Comparison of ENCODE assay signal across 18 mouse cellular contexts in the genomic region with DNA sequence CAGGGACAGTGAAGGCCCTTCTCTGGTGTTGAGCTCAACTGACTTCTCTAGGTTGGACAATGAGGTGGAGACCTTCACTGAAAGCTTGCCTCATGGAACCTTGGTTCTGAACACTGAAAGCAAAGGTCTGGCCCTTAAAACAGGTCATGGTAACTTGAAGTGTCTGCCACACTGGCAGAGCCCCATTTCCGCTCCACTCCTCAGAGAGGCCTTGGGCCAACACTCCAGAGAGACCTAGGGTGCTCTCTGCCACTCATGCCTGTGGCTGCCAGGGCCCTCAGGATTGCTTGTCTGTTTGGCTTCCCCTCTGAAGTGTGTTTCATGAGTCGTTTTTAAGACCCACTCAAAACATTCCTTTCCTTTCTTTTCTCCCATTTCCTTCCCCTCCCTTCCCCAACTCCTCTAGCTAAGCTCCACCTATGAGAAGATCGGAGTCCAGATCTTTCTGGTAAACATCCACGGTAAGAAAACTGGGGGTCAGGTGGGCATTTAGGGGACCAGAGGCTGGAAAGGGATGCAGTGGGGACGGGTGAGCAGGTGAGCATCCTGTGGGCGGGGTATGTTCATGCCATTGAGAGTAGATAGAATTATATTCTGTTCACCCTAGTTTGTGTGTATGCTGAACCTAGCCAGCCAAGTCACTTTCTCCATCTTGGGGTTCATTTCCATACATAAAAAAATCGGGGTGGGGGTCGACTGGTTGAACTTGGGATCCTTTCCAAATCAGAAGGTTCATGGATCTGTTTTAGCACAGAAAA. TPM values are rescaled to one million over a fixed set of nuclear protein-coding genes. Genes with fewer than 3 reads are reported as not detected.
A peak's percentile ranks its signal among the peaks of the same experiment; 100 is the strongest.
DNase-seq lines count a peak whose midpoint lies in the region; ATAC-seq lines count a peak whose summit lies in the region.
"Had no signal": no experiment of that assay in that cellular context is flagged by ENCODE, and none has a peak within 500 bp of the region (broad histone marks: within the 10 kb centered on the region; RNA-seq: fewer than 3 reads in every experiment).

No protein-coding gene starts in this region.

- 59% methylated on average over 8 of the region's 8 CpGs for WGBS in heart, embryonic 10.5 days
- WGBS in limb, embryonic 10.5 days, result 73% methylated on average over 8 of the region's 8 CpGs

- no peaks in the 10 kb centered on the region for H3K36me3 ChIP-seq in heart, embryonic 10.5 days
- H3K36me3 ChIP-seq in limb, embryonic 10.5 days, result no peaks in the 10 kb centered on the region
- H3K36me3 ChIP-seq: embryonic facial prominence, embryonic 12.5 days; G1E; hindbrain, embryonic 15.5 days had no signal

- peak; percentile 61 for DNase-seq in heart, embryonic 10.5 days (ENCODE audit: low spot score)
- DNase-seq in heart, adult 18-20 months, result no peak
- DNase-seq in adrenal gland, postnatal 14 days, result peak; percentile 54
- DNase-seq in limb, embryonic 10.5 days (ENCODE audit: low spot score), result peak; percentile 25
- peak; percentile 74 for DNase-seq in lung, postnatal 10 days

- no peak overlapping the region for H3K4me3 ChIP-seq in heart, embryonic 10.5 days
- H3K4me3 ChIP-seq in limb, embryonic 10.5 days, result no peak overlapping the region
- H3K4me3 ChIP-seq: embryonic facial prominence, embryonic 12.5 days; hindbrain, embryonic 15.5 days had no signal

- H3K27me3 ChIP-seq in heart, embryonic 10.5 days (ENCODE audit: insufficient read depth, poor library complexity, severe bottlenecking), result peaks cover 7% of the 10 kb centered on the region; the same call in 1 of the 2 replicates
- 0 out of 2 replicates have a peak, but pooled peaks cover 4% of the 10 kb centered on the region for H3K27me3 ChIP-seq in limb, embryonic 10.5 days (ENCODE audit: low read depth, poor library complexity, severe bottlenecking)
- H3K27me3 ChIP-seq: embryonic facial prominence, embryonic 12.5 days; hindbrain, embryonic 15.5 days had no signal

- no peaks in the 10 kb centered on the region for H3K9me3 ChIP-seq in heart, embryonic 10.5 days
- no peaks in the 10 kb centered on the region for H3K9me3 ChIP-seq in limb, embryonic 10.5 days (replicated peaks)
- H3K9me3 ChIP-seq: embryonic facial prominence, embryonic 12.5 days; G1E; hindbrain, embryonic 15.5 days had no signal

- H3K4me1 ChIP-seq in heart, embryonic 10.5 days, result peaks cover 15% of the 10 kb centered on the region
- 0 out of 2 replicates have a peak, but pooled peaks cover 2% of the 10 kb centered on the region for H3K4me1 ChIP-seq in limb, embryonic 10.5 days
- H3K4me1 ChIP-seq: embryonic facial prominence, embryonic 12.5 days had no signal

- ATAC-seq in CD4-positive, CD25-positive, alpha-beta regulatory T cell, adult 4 months, result no peak
- no peak for ATAC-seq in inflammation-experienced regulatory T-cells, adult 6 months

- no peak overlapping the region for H3K27ac ChIP-seq in heart, embryonic 10.5 days
- H3K27ac ChIP-seq in limb, embryonic 10.5 days, result no peak overlapping the region
- H3K27ac ChIP-seq: embryonic facial prominence, embryonic 12.5 days; hindbrain, embryonic 15.5 days had no signal

RNA-seq across cellular contexts. Expression of a gene that starts 20.9 kb away (rescaled TPM):
- polyA plus RNA-seq in heart, embryonic 10.5 days (2016; fragmentation: Nextera tagmentation; extraction: Ambion mirVana), result 0.05 and 0.06 TPM in 2 replicates
- total RNA-seq in heart, adult 18-20 months (2021), result under 1 TPM in 1 of 2 experiments, not detected in 1; 0.15 TPM
- total RNA-seq in adrenal gland, postnatal 14 days (2021), result 0.07 and 0.08 TPM in 2 replicates
- 0.08 TPM in 1 of 2 replicates, not detected in the other for polyA plus RNA-seq in limb, embryonic 10.5 days (2016; fragmentation: Nextera tagmentation; extraction: Ambion mirVana)
- polyA plus RNA-seq in CD4-positive, CD25-positive, alpha-beta regulatory T cell, adult 4 months (2017; shearing (Covaris generic)), result not detected
- polyA plus RNA-seq in inflammation-experienced regulatory T-cells, adult 6 months (2017; shearing (Covaris generic)), result not detected
- total RNA-seq: common myeloid progenitor, adult 5-6 weeks; gastrocnemius, postnatal 14 days; heart, postnatal 25 days; megakaryocyte, adult 5-6 weeks; neutrophil, adult 5-6 weeks had no signal
- polyA plus RNA-seq: heart, embryonic 11.5 days; liver, adult 2 months; urinary bladder, adult 2 months had no signal

RNA-seq across cellular contexts. Expression of a gene that starts 32.4 kb away (rescaled TPM):
- 2.1 and 3.1 TPM in 2 replicates for polyA plus RNA-seq in heart, embryonic 10.5 days (2016; fragmentation: Nextera tagmentation; extraction: Ambion mirVana)
- 1 to 10 TPM; 7.4 to 9.1 TPM for total RNA-seq in heart, adult 18-20 months (2021)
- 15.1 and 22.9 TPM in 2 replicates for total RNA-seq in adrenal gland, postnatal 14 days (2021)
- 2.8 and 3.5 TPM in 2 replicates for polyA plus RNA-seq in limb, embryonic 10.5 days (2016; fragmentation: Nextera tagmentation; extraction: Ambion mirVana)
- polyA plus RNA-seq in CD4-positive, CD25-positive, alpha-beta regulatory T cell, adult 4 months (2017; shearing (Covaris generic)), result under 1 TPM in 1 of 2 experiments, not detected in 1; 0.05 TPM
- polyA plus RNA-seq in inflammation-experienced regulatory T-cells, adult 6 months (2017; shearing (Covaris generic)), result under 1 TPM; 0.08 to 0.11 (median 0.08) TPM
- total RNA-seq: common myeloid progenitor, adult 5-6 weeks; neutrophil, adult 5-6 weeks had no signal
- polyA plus RNA-seq: G1E had no signal

Comparison
In these comparisons a context has a peak if more than half of its experiments do, and no peak if none do; other contexts are left out.
1. DNase-seq: peak in heart, embryonic 10.5 days (single experiment), adrenal gland, postnatal 14 days (single experiment), limb, embryonic 10.5 days (single experiment) and lung, postnatal 10 days (single experiment); none in heart, adult 18-20 months (0 of 2).